Mouse (Mus musculus): ENCODE measurements around the gene Dmd. TPM values are rescaled to one million over a fixed set of nuclear protein-coding genes. Genes with fewer than 3 reads are reported as not detected.
A peak's percentile ranks its signal among the peaks of the same experiment; 100 is the strongest.
"Not testable (repeated sequence)": the region's sequence is repeated elsewhere in the genome, so short reads cannot be mapped to it uniquely, and the experiment has no call there.

The Dmd gene
- total RNA-seq (2021): 10 to 100 TPM; 77.5 to 85.3 TPM
- long read RNA-seq, experiment 1, partial matches to known transcripts: 1 of 4 reads
- long read RNA-seq, experiment 1, other reads (novel, unspliced or antisense): 3 of 4 reads
- long read RNA-seq, experiment 2, partial matches to known transcripts: 3 of 3 reads
- long read RNA-seq, experiment 2, other reads (novel, unspliced or antisense): 0 of 3 reads

DNA sequence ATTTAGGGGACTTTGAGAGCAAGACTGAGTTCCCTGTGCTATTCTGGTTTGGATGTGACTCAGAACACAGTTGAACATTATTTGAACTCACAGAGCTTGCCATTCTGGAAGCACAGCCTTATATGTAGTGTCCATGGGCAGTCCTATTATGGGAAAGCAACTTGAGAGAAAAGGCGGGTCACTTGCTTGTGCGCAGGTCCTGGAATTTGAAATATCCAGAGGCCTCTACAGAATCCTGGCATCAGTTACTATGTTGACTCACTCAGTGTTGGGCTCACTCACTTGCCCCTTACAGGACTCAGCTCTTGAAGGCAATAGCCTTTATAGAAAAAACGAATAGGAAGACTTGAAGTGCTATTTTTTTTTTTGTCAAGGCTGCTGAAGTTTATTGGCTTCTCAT, at the start of gene Dmd:
TSS of gene Dmd (plus strand) at position 241 of the 400 bp plus-strand sequence.
- DNase-seq: peak; percentile 34 to 57

DNA sequence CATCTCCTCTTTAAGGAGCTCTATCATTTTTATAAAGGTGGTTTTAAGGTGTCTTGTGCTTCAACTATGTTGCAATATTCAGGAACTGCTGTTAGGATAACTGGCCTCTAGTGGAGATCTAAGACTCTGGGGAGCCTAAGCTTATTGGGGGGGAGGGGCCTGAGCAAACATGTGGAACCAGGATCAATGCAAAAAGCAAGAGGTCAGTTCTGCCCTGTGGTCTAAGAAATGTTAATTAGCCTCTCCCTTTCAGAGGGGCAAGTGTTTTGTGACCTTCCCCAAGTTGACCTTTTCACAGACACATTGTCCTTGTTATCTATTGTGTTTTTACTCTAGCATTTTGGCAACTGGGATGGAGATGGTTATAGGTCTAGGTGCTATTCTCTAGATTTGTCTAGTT, 47.2 kb upstream of the Dmd start:
- no peak for DNase-seq

DNA sequence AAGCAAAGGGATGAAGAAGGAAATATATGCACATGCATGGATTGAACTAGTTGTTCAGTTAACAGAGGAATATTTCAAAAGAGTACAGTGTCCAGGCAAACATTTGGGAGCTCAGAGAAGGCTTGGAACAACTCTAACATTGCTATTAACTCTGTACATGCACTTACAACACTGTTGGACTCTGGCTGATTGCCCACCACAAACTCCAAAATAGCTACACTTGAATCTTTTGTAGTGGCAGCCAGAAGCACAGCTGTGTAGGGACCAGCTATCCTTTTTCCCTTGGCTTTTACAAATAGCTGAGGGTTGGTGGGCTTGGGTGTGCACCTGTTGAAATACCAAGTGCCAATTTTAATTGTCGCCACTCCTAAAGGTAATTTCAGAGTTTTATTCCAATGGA, 39.0 kb downstream of the Dmd start:
- peak; percentile 37 to 41 for DNase-seq

DNA sequence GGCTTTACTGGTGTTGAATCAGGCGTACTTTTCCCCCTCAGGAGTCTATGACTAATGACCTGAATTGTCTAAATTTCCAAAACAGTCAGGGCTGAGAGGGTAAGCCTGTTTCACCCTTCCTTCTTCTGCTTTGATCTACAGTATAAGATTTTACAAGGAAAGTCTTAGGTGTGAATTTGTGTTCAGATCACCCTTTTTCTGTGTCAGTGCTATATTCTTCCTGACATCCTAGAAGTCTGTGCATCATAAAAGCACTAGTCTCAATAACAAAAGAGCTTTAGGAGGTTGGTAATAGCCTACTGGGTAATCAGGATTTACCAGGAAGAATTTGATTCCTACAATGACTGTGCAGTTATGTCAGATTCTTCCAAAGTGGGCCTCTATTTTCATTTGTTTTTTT, 101.5 kb downstream of the Dmd start:
- no peak for DNase-seq

DNA sequence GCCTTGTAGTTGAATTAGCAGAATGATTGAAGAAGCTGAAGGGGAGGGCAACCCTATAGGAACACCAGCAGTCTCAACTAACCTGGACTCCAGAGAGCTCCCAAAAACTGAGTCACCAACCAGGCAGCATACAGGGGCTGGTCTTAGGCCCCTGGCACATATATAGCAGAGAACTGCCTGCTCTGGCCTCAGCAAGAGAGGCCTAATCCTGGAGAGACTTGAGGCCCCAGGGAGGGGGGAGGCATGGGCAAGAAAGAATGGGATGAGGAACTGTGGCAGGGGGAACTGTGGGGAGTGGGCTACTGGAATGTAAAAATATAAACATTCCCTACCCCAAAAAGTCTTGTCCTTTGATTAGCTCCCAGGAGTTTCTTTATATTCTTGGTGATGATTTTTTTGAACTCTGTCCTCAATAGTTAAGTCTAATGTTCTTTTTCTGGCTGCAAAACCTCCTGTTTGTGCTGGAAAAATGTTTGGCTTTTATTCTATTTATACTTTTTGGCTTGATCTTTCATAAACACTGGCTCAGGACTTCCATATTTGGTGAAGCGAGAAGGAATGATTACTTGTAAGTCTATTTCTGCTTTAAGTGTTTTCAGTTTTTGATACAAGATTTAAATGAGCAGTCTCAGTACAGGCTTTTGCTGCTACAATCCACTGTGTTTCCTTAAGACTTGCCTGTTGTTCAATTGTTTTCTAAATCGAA, 167.7 kb downstream of the Dmd start:
- DNase-seq: no peak

DNA sequence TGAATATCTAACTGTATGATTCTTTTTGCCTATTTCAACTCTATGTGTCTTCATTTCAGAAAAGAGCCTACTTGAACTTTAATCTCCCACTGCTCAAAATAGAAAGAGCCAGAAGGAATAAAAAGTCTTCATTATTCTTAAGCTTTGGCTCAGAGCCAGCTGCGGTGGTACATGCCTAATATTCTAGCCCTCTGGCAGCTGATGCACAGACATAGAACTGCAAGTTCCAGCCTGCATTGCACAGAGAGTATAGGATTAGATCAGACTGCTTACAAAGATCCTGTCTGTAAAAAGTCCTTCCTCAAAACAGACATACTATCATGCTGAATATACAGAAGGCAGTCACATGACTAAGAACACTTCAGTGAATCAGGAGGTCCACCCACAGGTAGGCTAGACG, 168.5 kb downstream of the Dmd start:
- DNase-seq: no peak

DNA sequence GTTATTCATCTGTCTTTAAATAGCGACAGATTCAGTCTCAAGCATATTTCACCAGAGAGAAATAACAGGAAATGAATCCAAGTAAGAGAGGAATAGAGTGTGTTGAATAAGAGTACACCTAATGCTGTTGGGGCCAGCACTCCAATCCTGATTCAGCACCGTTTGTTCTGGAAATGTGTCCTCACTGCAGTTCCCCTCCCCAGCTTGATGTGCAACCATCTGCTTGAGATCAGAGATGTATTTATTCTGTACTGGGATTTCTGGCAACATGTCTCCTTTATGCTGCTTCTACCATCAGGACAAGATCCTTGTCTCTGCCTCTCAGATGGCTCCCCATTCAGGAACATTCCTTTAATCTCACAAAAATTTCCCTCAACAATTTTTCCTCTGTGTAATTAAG, 271.9 kb downstream of the Dmd start:
- no peak for DNase-seq

DNA sequence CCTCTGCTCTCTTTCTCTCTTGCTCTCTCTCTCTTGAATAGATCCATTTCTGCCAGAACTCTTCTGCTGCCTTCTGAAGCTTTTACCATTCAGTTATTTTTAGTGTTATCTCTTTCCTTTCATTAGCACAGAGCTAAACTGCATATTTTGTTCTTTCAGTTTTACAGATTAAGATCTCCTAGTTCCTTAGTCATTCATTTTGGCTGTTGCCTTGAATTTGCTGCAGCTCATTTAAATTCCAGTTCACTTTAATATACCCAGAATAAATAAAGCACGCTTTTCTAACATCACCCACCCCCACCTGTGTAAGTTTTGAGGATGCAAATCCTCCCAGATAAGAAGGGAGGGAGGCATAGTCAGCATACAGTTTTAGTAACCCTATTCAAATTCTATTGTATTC, 272.4 kb downstream of the Dmd start:
- DNase-seq: no peak

DNA sequence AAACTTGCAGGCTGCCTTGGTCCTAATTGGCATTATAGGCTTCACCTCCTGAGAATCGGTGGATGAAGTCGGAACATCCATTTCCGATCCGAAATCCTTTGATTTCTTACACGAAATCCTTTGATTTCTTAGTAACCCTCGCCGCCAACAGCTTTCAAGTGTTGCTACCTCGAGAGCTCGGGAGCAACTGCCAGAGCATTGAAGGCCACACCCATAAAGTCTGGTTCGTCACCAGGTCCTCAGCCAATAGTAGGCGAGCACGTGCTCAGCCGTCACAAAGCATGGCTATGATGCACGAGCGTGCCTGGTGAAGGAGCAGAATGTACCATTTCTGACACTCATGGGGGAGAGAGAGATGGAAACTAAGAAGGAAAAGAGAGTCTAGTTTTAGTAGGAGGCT, 538.9 kb downstream of the Dmd start, which contains the start of gene Tsga8:
TSS of gene Tsga8 (minus strand) at position 327 of the 400 bp plus-strand sequence.
- no peak for DNase-seq

DNA sequence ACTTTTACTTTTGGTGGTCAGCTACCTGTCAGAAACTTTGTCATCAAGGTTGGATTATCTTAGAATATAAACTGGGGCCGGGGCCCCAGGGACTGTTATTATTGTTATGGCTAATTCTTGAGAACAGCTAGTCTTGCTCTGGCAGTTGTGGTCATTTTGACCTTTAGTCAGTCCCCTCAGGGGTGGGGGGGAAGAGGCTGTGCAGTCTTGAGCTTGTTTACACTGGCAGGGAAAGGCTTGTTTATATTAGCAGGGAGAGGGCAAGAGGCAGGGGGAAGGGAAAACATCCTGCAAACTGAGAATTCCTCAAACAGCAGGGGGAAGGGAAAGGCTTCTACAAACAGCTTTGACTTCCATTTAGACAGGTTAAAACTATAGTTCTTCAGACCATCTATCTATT, 726.3 kb downstream of the Dmd start:
- peak in 1 of 2 experiments; percentile 3 for DNase-seq

DNA sequence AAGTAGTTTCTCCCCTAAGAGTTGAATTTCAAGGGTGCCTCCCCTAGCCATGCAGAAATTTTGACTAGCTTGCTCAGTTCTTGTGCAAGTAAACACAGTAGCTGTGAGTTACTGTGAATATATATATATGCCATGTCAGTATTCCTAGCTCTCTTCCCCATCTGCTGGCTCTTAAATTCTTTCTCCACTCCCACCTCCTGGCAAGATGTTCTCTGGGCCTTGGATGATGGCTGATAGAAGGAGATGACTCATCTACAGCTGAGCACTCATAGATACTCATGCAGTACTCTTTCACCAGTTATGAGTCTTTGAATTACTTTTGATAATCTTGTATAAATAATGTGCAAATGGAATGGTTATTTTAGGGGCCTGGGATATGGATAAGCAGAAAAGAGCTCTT, 737.9 kb downstream of the Dmd start:
- DNase-seq: no peak

DNA sequence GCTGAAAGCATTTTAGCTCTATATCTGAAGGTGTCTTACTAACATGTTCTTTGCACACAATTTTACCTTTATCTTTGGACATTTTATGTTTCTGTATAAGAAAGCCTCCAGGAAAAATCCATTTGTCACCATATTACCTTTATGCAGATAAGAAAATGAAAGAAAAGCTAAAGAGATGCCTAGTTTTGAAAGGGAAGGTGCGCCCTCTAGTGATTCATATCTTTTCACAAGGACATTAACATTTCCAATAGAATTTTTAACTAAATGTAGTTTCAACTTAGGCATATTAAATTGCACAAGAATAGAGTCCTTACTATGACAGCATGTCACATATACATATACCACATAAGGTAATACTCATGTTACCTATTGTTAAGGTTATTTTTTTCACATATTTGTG, 791.9 kb downstream of the Dmd start:
- no peak for DNase-seq

DNA sequence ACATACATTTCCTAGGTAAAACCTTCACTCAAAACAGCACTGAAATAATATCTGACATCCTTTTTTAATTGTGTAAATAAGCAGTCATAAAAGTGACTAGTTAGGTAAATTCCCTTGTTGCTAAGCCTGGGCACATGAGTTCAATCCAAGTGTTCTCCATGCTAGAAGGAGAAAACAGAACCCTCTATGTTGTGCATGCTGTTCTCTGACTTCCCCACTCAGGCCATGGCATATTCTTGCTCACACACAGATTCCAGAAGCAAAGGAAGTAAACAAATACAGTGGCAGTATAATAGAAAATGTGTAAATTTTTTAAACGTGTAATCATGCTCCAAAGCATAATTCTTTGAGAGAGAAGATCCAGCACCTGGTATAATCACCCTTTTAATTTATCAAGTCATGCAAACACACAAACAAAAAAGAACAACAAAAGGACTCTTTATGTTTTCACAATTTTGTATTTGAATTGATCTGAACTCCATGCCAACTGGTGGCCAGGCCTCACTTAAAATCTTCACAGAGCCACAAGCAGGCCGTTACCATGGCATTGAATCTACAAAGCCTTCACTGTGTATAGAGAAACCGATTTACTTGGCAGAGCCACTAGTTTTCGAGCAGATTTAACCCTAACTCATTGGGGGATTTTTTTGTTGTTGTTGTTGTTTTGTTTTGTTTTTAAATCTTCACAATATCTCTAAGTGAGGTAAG, 797.8 kb downstream of the Dmd start:
- DNase-seq: no peak

DNA sequence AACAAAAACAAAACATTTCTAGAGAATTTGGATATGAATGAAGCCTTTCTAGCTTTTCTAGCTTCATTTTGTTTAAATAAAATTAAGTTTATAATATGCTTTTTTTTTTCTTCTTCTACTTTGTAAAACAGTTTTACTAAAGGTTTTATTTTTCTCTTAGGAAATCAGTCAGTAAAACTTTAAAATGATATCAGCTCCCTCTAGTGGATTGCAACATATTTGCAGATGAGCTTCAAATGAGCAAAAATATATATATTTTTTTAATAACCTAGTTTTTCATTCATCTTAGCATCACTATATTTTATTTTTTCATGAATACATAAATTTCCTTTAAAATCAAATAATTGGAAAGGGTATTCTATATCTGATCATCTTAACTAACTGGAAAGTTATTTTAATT, 838.7 kb downstream of the Dmd start:
- DNase-seq: no peak

DNA sequence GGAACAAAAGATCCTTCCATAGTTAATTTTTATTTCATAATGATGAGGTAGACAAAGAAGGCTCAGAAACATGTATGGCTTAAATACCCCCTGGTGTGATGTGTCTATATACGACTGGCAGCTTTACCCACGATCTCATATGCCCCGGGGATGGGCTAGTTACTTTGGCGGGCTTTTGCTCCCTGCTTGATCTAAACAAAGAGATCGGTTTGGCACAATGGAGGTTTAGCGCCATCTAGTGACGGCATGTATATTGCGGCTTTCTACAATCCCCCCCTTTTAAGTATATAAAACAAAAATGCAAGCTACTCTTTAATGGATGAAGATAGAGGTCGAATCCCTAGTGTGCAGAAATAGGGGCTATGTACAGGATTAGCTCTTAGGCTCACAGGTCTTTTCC, 918.8 kb downstream of the Dmd start:
- DNase-seq: peak in 1 of 2 experiments; percentile 30

DNA sequence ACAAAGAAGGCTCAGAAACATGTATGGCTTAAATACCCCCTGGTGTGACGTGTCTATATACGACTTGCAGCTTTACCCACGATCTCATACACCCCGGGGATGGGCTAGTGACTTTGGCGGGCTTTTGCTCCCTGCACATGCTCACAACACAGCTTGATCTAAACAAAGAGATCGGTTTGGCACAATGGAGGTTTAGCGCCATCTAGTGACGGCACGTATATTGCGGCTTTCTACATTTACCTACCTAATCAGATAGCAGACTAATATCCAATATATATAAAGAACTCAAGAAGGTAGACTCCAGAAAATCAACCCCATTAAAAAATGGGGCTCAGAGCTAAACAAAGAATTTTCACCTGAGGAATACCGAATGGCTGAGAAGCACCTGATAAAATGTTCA, 926.7 kb downstream of the Dmd start:
- DNase-seq: peak in 1 of 2 experiments; percentile 41

DNA sequence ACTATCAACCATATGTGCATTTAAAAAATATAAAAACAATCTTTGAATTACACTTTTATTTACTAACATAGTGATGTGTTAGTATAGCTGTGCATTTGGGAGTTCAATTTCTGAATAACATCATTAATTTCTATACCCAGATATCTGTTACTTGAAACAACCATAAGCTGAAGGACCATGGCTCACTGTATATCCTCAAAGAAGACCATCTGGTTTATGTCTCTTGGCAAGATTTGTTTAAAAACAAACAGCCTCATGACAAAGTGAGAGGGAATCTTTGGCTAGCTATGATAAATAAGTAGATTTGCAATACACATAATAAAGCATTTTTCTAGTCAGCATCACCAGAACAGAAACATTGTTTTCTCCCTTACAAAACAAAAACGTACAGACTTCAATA, 1027.2 kb downstream of the Dmd start:
- no peak for DNase-seq

DNA sequence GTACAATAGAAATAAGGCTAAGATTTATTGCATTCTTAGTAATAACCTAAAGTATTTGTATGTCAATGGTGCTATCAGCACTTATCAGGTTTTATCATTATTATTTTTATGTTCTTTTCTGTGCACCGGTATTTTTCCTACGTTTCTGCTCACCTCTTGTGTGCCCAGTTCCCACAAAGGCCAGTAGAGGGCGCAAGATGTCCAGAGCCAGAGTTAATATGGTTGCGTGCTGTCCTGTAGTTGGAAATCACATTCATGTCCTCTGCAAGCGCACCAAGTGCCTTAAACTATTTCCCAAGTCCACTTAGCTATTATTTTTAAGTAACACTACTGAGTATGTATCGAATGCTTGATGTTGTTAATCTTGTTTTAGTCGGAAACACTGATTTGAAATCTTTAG, 1052.6 kb downstream of the Dmd start:
- DNase-seq: peak in 1 of 2 experiments; percentile 22

DNA sequence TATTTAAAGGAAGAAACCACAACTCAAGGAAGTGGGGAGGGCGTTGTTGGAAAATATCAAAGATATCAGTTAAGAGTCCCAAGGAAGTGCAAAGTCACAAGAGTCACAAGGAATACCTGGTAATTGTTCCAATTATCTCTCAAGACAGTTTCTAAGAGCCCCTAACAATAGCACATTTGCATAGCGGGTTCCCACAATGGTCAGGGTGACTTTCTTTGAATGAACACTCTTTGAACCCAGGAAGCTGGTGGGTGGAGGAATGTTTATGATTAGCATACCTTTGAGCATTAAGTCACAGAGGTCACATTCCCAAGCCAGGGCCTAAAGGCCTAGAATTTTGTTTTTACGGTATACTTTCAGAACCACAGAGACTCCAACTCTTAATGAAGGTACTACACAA, 1113.8 kb downstream of the Dmd start:
- not testable (repeated sequence) for DNase-seq

DNA sequence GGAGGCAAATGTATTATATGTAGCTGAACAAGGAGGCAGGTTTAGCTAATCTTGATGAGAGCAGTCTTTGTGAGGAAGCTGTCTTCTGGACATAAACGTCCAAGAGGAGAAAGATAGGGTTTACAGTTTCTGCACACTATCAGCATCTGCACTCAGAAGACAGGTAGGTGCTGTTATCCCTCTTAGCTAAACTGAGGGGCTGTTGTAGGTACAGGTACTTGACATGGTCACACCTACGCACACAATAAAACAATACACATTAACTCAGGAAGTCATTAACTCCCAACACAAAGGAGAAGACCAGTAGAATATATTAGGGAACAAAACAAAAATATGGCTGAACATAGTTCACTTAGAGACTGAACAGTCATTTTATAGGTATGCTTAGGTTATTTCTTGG, 1217.2 kb downstream of the Dmd start:
- DNase-seq: no peak

DNA sequence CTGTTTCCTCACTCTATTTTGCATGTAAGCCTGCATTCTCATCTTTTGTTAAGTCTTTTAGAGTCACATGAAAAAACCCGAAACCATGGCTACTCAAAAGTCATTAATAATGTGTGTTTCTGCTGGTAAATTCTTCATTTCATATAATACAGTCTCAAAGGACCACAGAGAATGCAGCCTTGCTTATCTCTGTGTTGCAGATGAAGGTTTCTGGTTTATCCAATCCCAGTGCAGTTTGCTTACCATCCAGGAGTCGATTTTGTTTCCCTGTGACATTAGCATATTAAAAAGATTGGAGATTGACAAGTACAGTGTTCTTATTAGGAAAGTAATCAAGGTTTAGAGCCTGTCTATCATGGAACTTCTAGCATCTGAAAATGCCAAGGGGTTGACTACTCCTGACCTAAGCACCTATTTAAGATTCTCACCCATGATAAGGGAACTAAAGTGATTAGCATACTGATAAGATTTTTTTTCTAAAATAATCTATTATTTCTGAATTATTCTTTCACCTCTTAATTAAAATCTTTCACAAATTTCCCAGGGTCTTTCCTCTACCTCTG, 1292.7 kb downstream of the Dmd start:
- no peak for DNase-seq

DNA sequence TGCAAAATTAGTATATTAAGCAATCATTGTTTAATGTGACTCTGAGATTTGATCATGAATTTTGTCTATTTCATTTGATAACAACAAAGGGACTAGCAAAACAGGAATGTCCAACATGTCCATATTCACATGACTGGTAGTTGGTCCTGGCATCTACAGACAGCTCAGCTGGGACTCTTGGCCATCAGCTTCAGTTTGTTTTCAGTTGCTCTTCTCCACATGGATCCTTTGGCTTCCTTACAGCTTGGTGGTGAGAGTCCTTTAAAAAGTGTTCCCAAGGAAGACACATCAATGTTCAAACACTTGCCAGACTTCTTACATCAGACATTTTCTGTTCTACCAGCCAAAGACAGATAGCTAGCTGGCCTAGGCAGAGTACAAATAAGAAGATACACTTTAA, 1381.9 kb downstream of the Dmd start:
- DNase-seq: no peak

DNA sequence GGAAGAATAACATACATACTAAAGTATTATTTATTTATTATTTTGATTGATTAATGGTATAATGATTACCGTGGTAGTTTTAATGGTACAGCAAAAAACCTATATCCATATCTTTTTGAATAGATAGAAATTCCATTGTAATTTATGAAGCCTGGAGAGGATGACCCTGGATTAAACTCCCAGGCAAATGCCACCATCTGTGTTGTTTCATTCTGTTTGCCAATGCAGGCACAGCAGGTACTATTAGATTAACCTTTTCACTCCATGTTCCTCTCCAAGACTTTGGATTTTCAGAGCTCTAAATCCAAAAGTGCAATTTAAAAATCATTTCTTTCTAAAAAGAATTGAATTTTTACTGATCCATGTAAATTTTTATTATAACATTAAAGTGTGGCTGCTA, 1383.5 kb downstream of the Dmd start:
- DNase-seq: no peak

Data from heart, adult 18-20 months (tissue).